Mouse (Mus musculus): ENCODE results near the gene Bid. TPM values are rescaled to one million over a fixed set of nuclear protein-coding genes. Genes with fewer than 3 reads are reported as not detected.

Gene Bid
- total RNA-seq, 2 experiments from 2014 or later, result 18.8 to 22.4 TPM

Other genes starting within 250 kb of the Bid start
- 10 to 100 TPM; 17.8 to 19.8 TPM for gene Slc25a18, start 143.3 kb downstream of the Bid start, total RNA-seq (2021)
- gene Atp6v1e1, start 94.1 kb downstream of the Bid start, total RNA-seq (2021), result 100 to 1,000 TPM; 267 to 273 TPM
- gene Bcl2l13, start 80.6 kb downstream of the Bid start, total RNA-seq (2021), result 10 to 100 TPM; 38.0 to 40.8 TPM
- gene Mical3, start 214.1 kb upstream of the Bid start, total RNA-seq (2021), result 100 to 1,000 TPM; 149 to 156 TPM